Mouse (Mus musculus) hindbrain, postnatal 0 days (tissue): ENCODE measurements at regions not wholly inside any gene's neighbourhood (a gene's known extent, or its start where the extent isn't known, plus 50 kb on each side); places are given as distances from the start of the nearest gene placed in this dataset.
A peak's percentile ranks its signal among the peaks of the same experiment; 100 is the strongest.

Experiments used
- ATAC-seq: fragments of 200-750 bp; cut with Nextera tagmentation; 2 replicates; pipeline ENCODE4 v1.8.0; 2017; ENCODE audit warnings: mild to moderate bottlenecking, moderate TSS enrichment, moderate library complexity
- DNase-seq: peaks from one replicate; pipeline ENCODE4 v3.0.0-alpha.2; 2015; ENCODE audit warnings: low spot score
- H3K27ac ChIP-seq: fragments of 300-500 bp; sonication (generic); 2 replicates; pipeline ENCODE4 v1.5.1; 2014; ENCODE audit warnings: mild to moderate bottlenecking
- H3K27me3 ChIP-seq: fragments of 300-500 bp; sonication (generic); 2 replicates; pipeline ENCODE4 v1.6.1; 2014; ENCODE audit warnings: low read length, mixed read lengths; ENCODE audit not compliant: insufficient read depth
- H3K36me3 ChIP-seq: fragments of 300-500 bp; sonication (generic); 2 replicates; pipeline ENCODE4 v1.6.1; 2014; ENCODE audit warnings: low read length, mixed read lengths; ENCODE audit not compliant: insufficient read depth
- H3K4me1 ChIP-seq: fragments of 300-500 bp; sonication (generic); 2 replicates; pipeline ENCODE4 v1.6.1; 2014; ENCODE audit warnings: antibody characterized with exemption, low read length, mixed read lengths; ENCODE audit not compliant: insufficient read depth
- H3K4me2 ChIP-seq: fragments of 300-500 bp; sonication (generic); 2 replicates; pipeline ENCODE4 v1.6.1; 2014; ENCODE audit warnings: low read depth, mild to moderate bottlenecking, low read length, moderate library complexity, mixed read lengths
- H3K4me3 ChIP-seq: fragments of 300-500 bp; sonication (generic); 2 replicates; pipeline ENCODE4 v1.5.1; 2014; ENCODE audit warnings: low read length
- H3K9ac ChIP-seq: fragments of 300-500 bp; sonication (generic); replicated peaks from 2 replicates; pipeline ENCODE4 v1.6.1; 2014; ENCODE audit warnings: mild to moderate bottlenecking, low read length, moderate library complexity, mixed read lengths
- H3K9me3 ChIP-seq: fragments of 300-500 bp; sonication (generic); 2 replicates; pipeline ENCODE4 v1.6.1; 2016; ENCODE audit warnings: low read length, mixed read lengths
- CTCF ChIP-seq: IDR thresholded peaks from 2 replicates; pipeline ENCODE4 v1.5.1; 2016; ENCODE audit warnings: antibody characterized with exemption, control low read depth, low read depth
- WGBS: fragments of 180-500 bp; shearing (Covaris S2); extraction: QIAGEN DNeasy Blood & Tissue Kit; methylation state at CpG from one replicate; pipeline ENCODE4 v1.1.7; 2014; 5-methylcytosine and 5-hydroxymethylcytosine counted together

DNA sequence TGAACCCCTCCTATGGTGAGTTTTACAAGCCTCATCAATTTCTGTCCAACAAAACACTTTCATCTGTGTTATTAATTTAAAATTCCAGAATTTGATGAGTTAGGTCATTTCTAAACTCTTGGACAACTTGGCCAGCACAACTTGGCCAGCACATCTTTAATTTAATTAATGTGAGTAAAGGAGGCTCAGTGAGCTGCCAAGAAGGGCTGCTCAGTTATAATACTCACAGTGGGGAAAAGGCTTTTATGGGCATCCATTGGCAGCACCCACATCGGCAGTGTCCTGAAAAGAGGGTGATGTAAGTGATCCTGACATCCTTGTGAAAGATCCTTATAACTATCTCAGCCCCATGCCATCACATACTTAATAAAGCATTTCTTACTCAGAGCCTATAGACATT, 359.2 kb upstream of the Gm6657 start:
- Histone ChIP-seq H3K4me1 (no peaks in the 10 kb centered on the region), H3K9ac (no peak overlapping the region), H3K27me3 (no peaks in the 10 kb centered on the region), H3K27ac (no peak overlapping the region), H3K36me3 (no peaks in the 10 kb centered on the region), H3K4me3 (no peak overlapping the region), H3K9me3 (no peaks in the 10 kb centered on the region), H3K4me2 (no peak overlapping the region)
- DNase-seq (no peak), ATAC-seq (no peak)
- TF ChIP-seq CTCF = no peak
- 67% methylated on average over 1 of the region's 1 CpGs for WGBS

DNA sequence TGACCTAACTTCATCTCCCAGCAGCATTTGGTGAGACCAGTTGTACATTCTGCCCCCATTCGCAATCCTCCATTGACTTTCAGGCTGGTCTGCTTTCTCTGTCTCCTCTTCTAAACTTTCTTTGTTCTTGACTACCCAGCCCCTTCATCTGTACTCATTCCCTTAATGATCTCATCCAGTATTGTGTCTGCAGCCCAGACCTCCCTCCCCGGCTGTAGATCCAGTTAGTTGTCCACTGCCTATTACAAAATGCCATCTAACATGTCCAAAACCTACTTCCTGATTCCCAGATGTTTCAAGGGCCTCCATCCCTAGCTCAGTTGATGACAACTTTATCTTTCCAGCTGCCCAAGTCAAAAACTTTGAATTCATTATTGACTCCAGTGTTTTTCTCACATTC, 357.8 kb upstream of the Gm6657 start:
- Histone ChIP-seq H3K9ac (no peak overlapping the region), H3K4me3 (no peak overlapping the region), H3K4me2 (no peak overlapping the region), H3K36me3 (no peaks in the 10 kb centered on the region), H3K27me3 (no peaks in the 10 kb centered on the region), H3K9me3 (no peaks in the 10 kb centered on the region), H3K4me1 (no peaks in the 10 kb centered on the region), H3K27ac (no peak overlapping the region)
- no peak for ATAC-seq
- WGBS = 76% methylated on average over 2 of the region's 2 CpGs
- DNase-seq = no peak
- TF ChIP-seq CTCF = no peak

DNA sequence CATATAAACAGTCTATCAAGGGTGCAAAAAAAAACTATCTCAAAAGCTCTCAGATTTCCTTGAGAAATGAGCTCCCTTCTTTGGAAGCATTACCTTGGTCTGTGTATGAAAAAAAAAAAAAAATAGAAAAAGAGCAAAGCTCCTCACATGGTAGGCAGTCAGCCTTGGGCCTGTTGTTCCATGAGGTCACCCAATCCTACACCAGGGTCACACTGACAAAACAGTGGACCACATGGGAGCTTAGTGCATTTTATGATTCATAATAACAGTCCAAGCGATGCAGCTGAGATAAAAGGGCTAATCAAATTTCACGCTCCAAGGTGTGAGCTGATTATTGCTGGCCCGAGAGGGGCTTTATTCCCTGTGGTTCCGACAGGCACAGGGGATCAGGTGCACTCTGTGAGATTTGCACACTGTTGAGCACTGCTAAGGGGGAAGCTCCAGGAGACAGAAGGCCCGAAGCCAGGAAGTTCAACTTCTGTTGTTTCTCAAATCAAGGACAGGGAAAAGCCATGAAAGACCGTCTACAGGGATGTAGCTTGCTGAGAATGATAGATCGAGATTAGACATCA, 352.1 kb upstream of the Gm6657 start:
- no peak for ATAC-seq
- no peak for TF ChIP-seq CTCF
- Histone ChIP-seq H3K9me3 (no peaks in the 10 kb centered on the region), H3K27ac (no peak overlapping the region), H3K36me3 (no peaks in the 10 kb centered on the region), H3K27me3 (no peaks in the 10 kb centered on the region), H3K9ac (no peak overlapping the region), H3K4me2 (no peak overlapping the region), H3K4me3 (no peak overlapping the region), H3K4me1 (no peaks in the 10 kb centered on the region)
- DNase-seq = no peak
- 47% methylated on average over 7 of the region's 7 CpGs for WGBS

DNA sequence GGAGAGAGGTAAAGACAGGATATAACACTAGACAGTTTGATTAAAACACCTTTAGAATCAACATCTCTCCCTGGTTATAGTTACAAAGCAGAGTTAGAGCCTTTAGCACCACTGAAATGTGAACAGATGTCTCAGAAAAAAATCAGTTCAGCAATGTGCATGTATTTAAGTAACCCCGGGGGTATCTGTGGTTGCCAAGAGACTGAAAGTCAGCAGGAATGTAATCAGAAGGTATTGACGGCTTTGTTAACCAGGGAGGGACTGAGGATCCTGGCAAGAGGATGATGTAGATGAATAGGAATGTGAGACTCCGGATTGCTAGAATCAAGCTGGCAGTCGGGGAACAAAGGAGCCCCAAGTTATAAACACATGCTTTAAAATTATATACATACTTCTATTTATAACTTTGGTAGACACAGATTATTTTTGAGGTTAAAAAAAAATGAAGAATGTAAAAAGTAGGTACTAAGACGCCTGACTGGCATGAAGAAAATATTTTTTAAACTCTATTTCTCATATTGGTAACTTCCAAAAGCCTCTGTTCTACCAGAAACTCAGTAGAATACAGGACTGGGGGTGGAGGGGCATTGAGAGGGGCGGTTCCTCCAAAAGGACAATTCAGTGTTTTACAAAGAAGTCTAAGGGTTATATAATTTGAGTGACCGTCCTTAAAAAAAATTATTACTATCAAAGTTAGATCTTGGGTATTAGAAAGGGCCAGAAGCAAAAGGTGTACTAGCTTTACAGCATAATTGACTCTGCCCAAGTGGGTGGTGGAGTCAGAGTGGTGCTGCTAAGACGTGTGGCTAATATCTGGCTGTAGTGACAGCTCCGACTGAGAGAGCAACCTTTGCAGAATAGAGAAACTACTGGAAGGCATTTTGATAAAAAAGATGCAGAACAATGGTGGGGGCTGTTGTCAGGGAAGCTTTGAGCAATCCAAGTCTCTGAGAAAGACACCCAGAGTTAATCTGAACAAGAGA, 341.2 kb upstream of the Gm6657 start:
- TF ChIP-seq CTCF = no peak
- WGBS = 17% methylated on average over 9 of the region's 9 CpGs
- H3K27ac ChIP-seq = no peak overlapping the region

DNA sequence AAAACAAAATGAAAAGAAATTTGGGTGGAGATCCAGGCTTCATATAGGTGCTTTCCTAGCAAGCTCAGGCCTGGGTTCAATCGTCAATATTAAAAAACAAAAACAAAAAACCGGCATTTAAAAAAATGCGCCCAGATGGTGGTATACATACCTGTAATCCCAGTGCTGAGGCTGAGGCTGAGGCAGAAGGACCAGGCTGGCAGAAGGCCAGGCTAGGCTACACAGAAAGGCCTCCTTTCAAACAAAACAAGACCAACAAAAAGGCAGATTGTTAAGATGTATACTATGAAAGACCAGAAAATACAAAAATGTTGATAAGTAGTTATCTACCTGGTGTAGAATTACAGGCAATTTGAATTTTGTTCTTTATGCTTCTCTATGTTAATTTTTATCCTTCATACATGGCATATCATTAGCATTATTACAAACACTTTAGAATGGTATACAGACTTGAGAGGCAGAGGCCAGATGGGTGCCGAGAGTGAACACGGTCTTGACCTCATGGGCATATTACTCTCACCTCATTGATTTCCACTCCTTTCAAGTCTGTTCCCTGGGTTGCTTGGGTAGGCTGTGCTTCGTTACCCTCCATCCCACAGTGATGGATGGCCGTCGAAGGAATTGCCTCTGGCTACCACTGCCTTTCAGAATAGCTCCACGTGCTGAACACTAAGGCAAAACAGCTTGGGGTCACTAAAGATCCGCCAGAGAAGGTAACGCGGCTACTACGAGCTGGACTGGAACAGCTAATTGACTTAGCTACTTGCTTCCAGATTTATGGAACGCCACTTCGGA, 339.6 kb upstream of the Gm6657 start:
- peaks cover 4% of the 10 kb centered on the region; the same call in 1 of the 2 replicates for H3K4me1 ChIP-seq
- WGBS = 36% methylated on average over 15 of the region's 15 CpGs
- no peak overlapping the region for H3K4me2 ChIP-seq
- no peaks in the 10 kb centered on the region for H3K9me3 ChIP-seq
- H3K36me3 ChIP-seq = no peaks in the 10 kb centered on the region
- no peak overlapping the region for H3K4me3 ChIP-seq
- TF ChIP-seq CTCF = no peak
- H3K27ac ChIP-seq = no peak overlapping the region
- no peak overlapping the region for H3K9ac ChIP-seq
- no peaks in the 10 kb centered on the region for H3K27me3 ChIP-seq
- no peak for ATAC-seq
- DNase-seq = peak; percentile 15

More for the DNA sequence above, 341.2 kb upstream of the Gm6657 start:
- DNase-seq (peak; percentile 71), ATAC-seq (no peak)
- H3K27me3 ChIP-seq = no peaks in the 10 kb centered on the region
- H3K9me3 ChIP-seq = no peaks in the 10 kb centered on the region
- no peaks in the 10 kb centered on the region for H3K36me3 ChIP-seq
- peaks cover 4% of the 10 kb centered on the region; the same call in 1 of the 2 replicates for H3K4me1 ChIP-seq
- H3K9ac ChIP-seq = no peak overlapping the region
- H3K4me2 ChIP-seq = no peak overlapping the region
- no peak overlapping the region for H3K4me3 ChIP-seq

DNA sequence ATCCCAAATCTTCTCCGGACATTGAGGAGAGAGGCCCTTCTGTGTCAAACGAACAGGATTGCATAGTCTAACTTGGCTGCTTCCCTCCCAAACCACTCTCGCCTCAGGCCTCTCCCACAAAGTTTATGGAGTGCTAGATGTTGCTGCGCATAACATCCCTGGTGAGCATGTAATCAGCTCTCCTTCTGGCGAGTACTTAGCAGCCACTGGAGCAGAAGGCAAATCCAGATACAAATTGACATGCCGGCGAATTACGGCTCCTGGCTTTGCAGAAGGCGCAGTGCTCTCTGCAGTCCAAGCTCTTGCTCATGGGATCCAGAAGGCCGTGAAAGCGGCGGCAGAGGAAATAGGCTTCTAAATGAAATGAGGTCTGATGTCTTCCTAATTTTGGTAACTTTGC, 338.2 kb upstream of the Gm6657 start:
- H3K4me3 ChIP-seq = no peak overlapping the region
- H3K27me3 ChIP-seq = no peaks in the 10 kb centered on the region
- 43% methylated on average over 12 of the region's 12 CpGs for WGBS
- H3K27ac ChIP-seq = no peak overlapping the region; the same call in 1 of the 2 replicates
- no peaks in the 10 kb centered on the region for H3K9me3 ChIP-seq
- no peak overlapping the region for H3K9ac ChIP-seq
- H3K4me2 ChIP-seq = no peak overlapping the region
- no peak for TF ChIP-seq CTCF
- H3K36me3 ChIP-seq = no peaks in the 10 kb centered on the region
- ATAC-seq = peak; percentile 56; the same call in 1 of the 2 replicates
- DNase-seq = peak; percentile 69
- H3K4me1 ChIP-seq = peaks cover 4% of the 10 kb centered on the region; the same call in 1 of the 2 replicates
